Mouse (Mus musculus) heart, adult 2 months (tissue): ENCODE results near the gene C7. TPM values are rescaled to one million over a fixed set of nuclear protein-coding genes. Genes with fewer than 3 reads are reported as not detected.
"Not testable (repeated sequence)": the region's sequence is repeated elsewhere in the genome, so short reads cannot be mapped to it uniquely, and the experiment has no call there.

Experiments used
- DNase-seq, 2 experiments: peaks; one replicate each; pipeline ENCODE4 v3.0.0; 2021
- H3K27ac ChIP-seq: fragments of 200-600 bp; 2 replicates; pipeline ENCODE4 v1.8.1; 2022
- H3K27me3 ChIP-seq: fragments of 200-500 bp; 2 replicates; pipeline ENCODE4 v1.6.1; 2012; ENCODE audit warnings: mild to moderate bottlenecking, low read length, inconsistent platforms, mixed read lengths; ENCODE audit not compliant: control insufficient read depth, insufficient read depth
- H3K36me3 ChIP-seq: fragments of 200-500 bp; 2 replicates; pipeline ENCODE4 v1.6.1; 2012; ENCODE audit warnings: low read length, inconsistent platforms; ENCODE audit not compliant: control insufficient read depth, insufficient read depth
- H3K4me1 ChIP-seq: fragments of 200-500 bp; 2 replicates; pipeline ENCODE4 v1.6.1; 2011; ENCODE audit warnings: low read length; ENCODE audit not compliant: control insufficient read depth, insufficient read depth
- H3K4me3 ChIP-seq: fragments of 200-600 bp; 2 replicates; pipeline ENCODE4 v1.8.1; 2022
- H3K79me2 ChIP-seq: fragments of 200-500 bp; replicated peaks from 2 replicates; pipeline ENCODE4 v1.6.1; 2012; ENCODE audit warnings: mild to moderate bottlenecking, inconsistent platforms, low read length, moderate library complexity, mixed read lengths; ENCODE audit not compliant: control insufficient read depth, insufficient read depth
- H3K9ac ChIP-seq: fragments of 200-500 bp; 2 replicates; pipeline ENCODE4 v1.6.1; 2012; ENCODE audit warnings: low read depth, mild to moderate bottlenecking, control low read depth, inconsistent platforms, low read length, mixed read lengths
- CTCF ChIP-seq: fragments of 200-600 bp; IDR thresholded peaks from 2 replicates; pipeline ENCODE4 v1.8.1; 2022; ENCODE audit warnings: antibody characterized with exemption, mild to moderate bottlenecking, moderate library complexity
- EP300 ChIP-seq: fragments of 200-500 bp; IDR thresholded peaks from 2 replicates; pipeline ENCODE4 v1.6.1; 2011; ENCODE audit warnings: low read depth, low read length, control low read depth; ENCODE audit not compliant: insufficient read depth
- POLR2A ChIP-seq: fragments of 200-500 bp; IDR thresholded peaks from 2 replicates; pipeline ENCODE4 v1.6.1; 2011; ENCODE audit warnings: mild to moderate bottlenecking, low read depth, low read length, control low read depth; ENCODE audit not compliant: insufficient read depth
- WGBS: fragments of 180-500 bp; shearing (Covaris S2); methylation state at CpG from one replicate; pipeline ENCODE4 v1.1.7; 2018; 5-methylcytosine and 5-hydroxymethylcytosine counted together
- intact Hi-C: fragments of 180-260 bp; cut with DNase I; formaldehyde crosslinking; loops from one replicate; pipeline ENCODE4 v1.15.1; 2025
- polyA plus RNA-seq: library from polyadenylated mRNA; depleted of rRNA; stranded (reverse); fragments of >200 nt; gene quantifications from 2 replicates; pipeline ENCODE4 v1.2.3, GENCODE M21; 2012
- total RNA-seq, 2 experiments: library from RNA; stranded (reverse); gene quantifications; 2 replicates each; pipeline ENCODE4 v1.2.3; 2021

C7 gene
- total and polyA plus RNA-seq, 3 experiments: 1.8 to 5.7 (median 4.1) TPM

- TF ChIP-seq EP300: no peak
- TF ChIP-seq CTCF: no peak
- TF ChIP-seq POLR2A: no peak
- H3K9ac ChIP-seq: no peak overlapping the region
- DNase-seq: no peak
- no peaks in the 10 kb centered on the region for H3K36me3 ChIP-seq
- H3K27ac ChIP-seq: no peak overlapping the region
- H3K4me1 ChIP-seq: no peaks in the 10 kb centered on the region
- 57% methylated on average over 1 of the region's 1 CpGs for WGBS
- H3K4me3 ChIP-seq: no peak overlapping the region
- no peaks in the 10 kb centered on the region; the same call in 1 of the 2 replicates for H3K27me3 ChIP-seq
- H3K79me2 ChIP-seq: no peaks in the 10 kb centered on the region
- intact Hi-C loops: no loop called here
Measured at GRCm38 (mm10) chr15:5081235-5081634, 17.7 kb upstream of the C7 start.

GRCm38 (mm10) chr15:5068801-5069518 is 5.4 kb upstream of the C7 start:
- intact Hi-C loops: no loop called here

DNA sequence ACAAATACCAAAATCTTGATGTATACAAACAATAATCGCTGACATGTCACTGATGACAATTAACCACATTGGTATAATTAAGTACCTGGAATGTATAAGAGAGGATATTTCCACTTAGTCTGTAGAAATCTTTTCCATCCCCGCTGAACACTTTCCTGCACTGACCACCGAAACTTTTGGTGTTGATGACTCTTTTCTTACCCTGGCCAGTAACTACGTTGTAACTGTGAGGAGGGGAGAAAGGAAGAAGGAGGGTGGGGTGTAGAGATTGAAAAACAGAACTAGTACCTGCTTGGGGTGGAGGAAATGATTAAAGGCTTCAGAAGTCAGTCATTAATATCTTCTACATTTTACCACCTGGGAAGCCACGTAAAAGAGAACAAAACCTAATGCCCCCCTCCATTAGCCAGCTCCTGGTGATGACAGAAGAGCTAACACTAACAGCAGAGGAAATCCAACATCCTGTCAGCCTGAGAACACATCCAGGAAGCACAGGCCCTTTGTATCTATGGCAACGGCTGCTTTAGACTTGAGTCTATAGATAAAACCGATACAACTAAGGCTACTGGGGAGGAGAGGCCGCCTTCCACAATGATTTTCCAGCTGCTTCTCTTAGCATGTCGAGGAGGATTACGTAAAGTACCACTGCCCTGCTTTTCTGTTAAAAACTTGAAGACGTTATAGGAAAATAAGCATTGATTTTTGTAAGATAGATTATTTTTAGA is 17.8 kb downstream of the C7 start:
- no peak for TF ChIP-seq CTCF
- TF ChIP-seq POLR2A: no peak
- TF ChIP-seq EP300: no peak
- Histone ChIP-seq H3K27ac (no peak overlapping the region), H3K4me3 (no peak overlapping the region), H3K27me3 (no peaks in the 10 kb centered on the region), H3K9ac (no peak overlapping the region), H3K4me1 (no peaks in the 10 kb centered on the region), H3K36me3 (no peaks in the 10 kb centered on the region), H3K79me2 (no peaks in the 10 kb centered on the region)
- intact Hi-C loops: no loop called here
- 27% methylated on average over 11 of the region's 11 CpGs for WGBS
- no peak for DNase-seq

More at GRCm38 (mm10) chr15:5068801-5069518, 5.4 kb upstream of the C7 start:
- H3K4me1 ChIP-seq: no peaks in the 10 kb centered on the region
- no peak overlapping the region for H3K27ac ChIP-seq
- H3K9ac ChIP-seq: no peak overlapping the region
- 21% methylated on average over 15 of the region's 15 CpGs for WGBS
- DNase-seq: peak; percentile 31 to 32
- H3K79me2 ChIP-seq: no peaks in the 10 kb centered on the region
- H3K4me3 ChIP-seq: no peak overlapping the region
- TF ChIP-seq CTCF (peak; percentile 75), POLR2A (no peak), EP300 (0 out of 2 replicates have a peak, but pooled peaks have one; percentile 29)
- H3K27me3 ChIP-seq: no peaks in the 10 kb centered on the region
- no peaks in the 10 kb centered on the region for H3K36me3 ChIP-seq

DNA sequence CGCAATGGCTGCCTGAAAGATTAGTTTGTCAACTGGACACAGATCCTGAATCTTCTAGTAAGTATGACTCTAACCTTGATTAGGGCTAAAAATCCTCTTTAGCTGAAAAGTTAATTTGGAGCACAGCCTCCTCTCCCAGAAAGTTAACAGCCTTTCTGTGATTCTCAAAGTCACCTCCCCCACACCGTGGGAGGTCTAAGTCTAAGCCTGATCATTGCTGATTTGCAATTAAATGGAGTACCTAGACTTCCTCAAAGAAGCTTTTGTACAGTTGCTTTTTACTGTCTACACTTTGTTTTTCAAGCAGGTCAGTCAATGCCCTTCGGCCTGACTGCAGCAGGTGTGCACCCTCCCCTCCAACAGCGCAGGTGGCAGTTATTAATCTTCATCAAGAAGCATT is 34.3 kb downstream of the C7 start:
- H3K79me2 ChIP-seq: no peaks in the 10 kb centered on the region
- no peak for TF ChIP-seq POLR2A
- no peak for TF ChIP-seq CTCF
- TF ChIP-seq EP300: no peak
- H3K27ac ChIP-seq: no peak overlapping the region
- no peaks in the 10 kb centered on the region for H3K4me1 ChIP-seq
- 86% methylated on average over 4 of the region's 4 CpGs for WGBS
- no peak overlapping the region for H3K9ac ChIP-seq
- DNase-seq: no peak
- no peak overlapping the region for H3K4me3 ChIP-seq
- H3K36me3 ChIP-seq: no peaks in the 10 kb centered on the region
- H3K27me3 ChIP-seq: no peaks in the 10 kb centered on the region
- intact Hi-C loops: no loop called here

- H3K9ac ChIP-seq, H3K79me2 ChIP-seq, intact Hi-C loops, DNase-seq, H3K27ac ChIP-seq, H3K27me3 ChIP-seq, H3K36me3 ChIP-seq, H3K4me3 ChIP-seq, H3K4me1 ChIP-seq: not testable (repeated sequence)
- 88% methylated on average over 14 of the region's 14 CpGs for WGBS
Measured at GRCm38 (mm10) chr15:5023479-5024265, 39.9 kb downstream of the C7 start.

DNA sequence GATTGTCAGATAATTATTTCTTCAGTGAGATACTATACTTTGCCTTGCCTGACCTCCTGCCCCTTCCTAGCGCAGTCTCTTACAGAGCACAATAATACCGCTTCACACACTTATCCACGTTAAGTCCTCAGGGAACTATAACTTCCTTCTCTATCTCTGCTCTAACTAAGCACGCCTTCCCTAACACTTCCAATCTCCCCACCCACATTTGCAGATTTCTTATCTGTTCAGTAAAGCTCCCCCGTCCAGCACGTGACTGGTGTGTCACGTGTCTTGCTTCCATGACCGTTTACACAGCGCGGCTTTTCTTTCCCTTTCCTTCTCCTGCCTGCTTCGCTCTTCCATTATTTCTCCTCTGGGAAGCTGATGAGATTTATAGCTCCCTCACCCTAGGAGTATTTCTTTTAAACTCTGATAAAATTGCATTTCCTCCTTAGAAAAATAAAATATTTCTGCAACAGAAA is 53.9 kb downstream of the C7 start:
- no peak overlapping the region for H3K4me3 ChIP-seq
- H3K27me3 ChIP-seq: no peaks in the 10 kb centered on the region
- 42% methylated on average over 11 of the region's 11 CpGs for WGBS
- H3K4me1 ChIP-seq: no peaks in the 10 kb centered on the region
- no peak overlapping the region for H3K9ac ChIP-seq
- no peak for DNase-seq
- no peaks in the 10 kb centered on the region for H3K36me3 ChIP-seq
- H3K27ac ChIP-seq: no peak overlapping the region
- H3K79me2 ChIP-seq: no peaks in the 10 kb centered on the region
- intact Hi-C loops: no loop called here
- TF ChIP-seq POLR2A (no peak), EP300 (no peak)
